Mouse (Mus musculus) heart, postnatal 0 days (tissue): ENCODE measurements around the gene Slc39a11. TPM values are rescaled to one million over a fixed set of nuclear protein-coding genes. Genes with fewer than 3 reads are reported as not detected.
A peak's percentile ranks its signal among the peaks of the same experiment; 100 is the strongest.

Experiments
- ATAC-seq: fragments of 200-750 bp; cut with Nextera tagmentation; 2 replicates; pipeline ENCODE4 v1.8.0; 2017; ENCODE audit warnings: low read depth, moderate number of reproducible peaks, moderate library complexity; ENCODE audit not compliant: insufficient read depth
- DNase-seq: peaks from one replicate; pipeline ENCODE4 v3.0.0-alpha.2; 2016; ENCODE audit warnings: low spot score
- H3K27ac ChIP-seq: fragments of 300-500 bp; sonication (generic); 2 replicates; pipeline ENCODE4 v1.5.1; 2014; ENCODE audit warnings: low read depth, mild to moderate bottlenecking
- H3K27me3 ChIP-seq: fragments of 300-500 bp; sonication (generic); 2 replicates; pipeline ENCODE4 v1.6.1; 2014; ENCODE audit warnings: low read length, mixed read lengths; ENCODE audit not compliant: control insufficient read depth, insufficient read depth
- H3K36me3 ChIP-seq: fragments of 300-500 bp; sonication (generic); replicated peaks from 2 replicates; pipeline ENCODE4 v1.6.1; 2014; ENCODE audit warnings: low read length, mixed read lengths; ENCODE audit not compliant: control insufficient read depth, insufficient read depth
- H3K4me1 ChIP-seq: fragments of 300-500 bp; sonication (generic); 2 replicates; pipeline ENCODE4 v1.6.1; 2014; ENCODE audit warnings: antibody characterized with exemption; ENCODE audit not compliant: control insufficient read depth, insufficient read depth
- H3K4me2 ChIP-seq: fragments of 300-500 bp; sonication (generic); 2 replicates; pipeline ENCODE4 v1.6.1; 2014; ENCODE audit warnings: low read depth, mild to moderate bottlenecking, low read length, moderate library complexity
- H3K4me3 ChIP-seq: fragments of 300-500 bp; sonication (generic); 2 replicates; pipeline ENCODE4 v1.5.1; 2014; ENCODE audit warnings: low read depth, low read length
- H3K9ac ChIP-seq: fragments of 300-500 bp; sonication (generic); replicated peaks from 2 replicates; pipeline ENCODE4 v1.6.1; 2014; ENCODE audit warnings: low read depth, low read length, mixed read lengths
- H3K9me3 ChIP-seq: fragments of 300-500 bp; sonication (generic); replicated peaks from 2 replicates; pipeline ENCODE4 v1.6.1; 2016; ENCODE audit warnings: low read length; ENCODE audit not compliant: control insufficient read depth
- CTCF ChIP-seq: IDR thresholded peaks from 2 replicates; pipeline ENCODE4 v1.5.1; 2016; ENCODE audit warnings: antibody characterized with exemption, control low read depth, low read depth
- EP300 ChIP-seq: IDR thresholded peaks from 2 replicates; pipeline ENCODE4 v1.6.1; 2016; ENCODE audit warnings: antibody characterized with exemption, low read depth
- WGBS: fragments of 180-500 bp; shearing (Covaris S2); extraction: QIAGEN DNeasy Blood & Tissue Kit; methylation state at CpG from one replicate; pipeline ENCODE4 v1.1.7; 2014; 5-methylcytosine and 5-hydroxymethylcytosine counted together
- polyA plus RNA-seq: library from polyadenylated mRNA; unstranded; fragments of >200 nt; fragmentation: Nextera tagmentation; extraction: Ambion mirVana; gene quantifications from 2 replicates; pipeline ENCODE4 v1.2.1, GENCODE M21; 2015
- total RNA-seq: library from RNA; depleted of rRNA; stranded (reverse); fragments of >200 nt; gene quantifications from 2 replicates; pipeline ENCODE4 v1.2.3, GENCODE M21; 2014; ENCODE audit warnings: low replicate concordance

Gene Slc39a11
- total and polyA plus RNA-seq, 2 experiments from 2014 or later, result 8.6 to 16.3 TPM

- H3K9me3 ChIP-seq, result no peaks in the 10 kb centered on the region
- TF ChIP-seq CTCF (no peak), EP300 (no peak)
- H3K4me1 ChIP-seq, result no peaks in the 10 kb centered on the region
- H3K9ac ChIP-seq, result no peak overlapping the region
- 83% methylated on average over 5 of the region's 5 CpGs for WGBS
- ATAC-seq, result no peak
- DNase-seq, result no peak
- H3K4me3 ChIP-seq, result no peak overlapping the region
- no peak overlapping the region for H3K4me2 ChIP-seq
- H3K27me3 ChIP-seq, result no peaks in the 10 kb centered on the region
- peaks cover 72% of the 10 kb centered on the region for H3K36me3 ChIP-seq
- no peak overlapping the region for H3K27ac ChIP-seq
Measured at GRCm38 (mm10) chr11:113691318-113691717, 41.4 kb upstream of the Slc39a11 start.

- H3K4me3 ChIP-seq, result no peak overlapping the region
- H3K27ac ChIP-seq, result no peak overlapping the region
- H3K36me3 ChIP-seq, result peaks cover 69% of the 10 kb centered on the region
- no peaks in the 10 kb centered on the region for H3K9me3 ChIP-seq
- WGBS, result 90% methylated on average over 12 of the region's 12 CpGs
- ATAC-seq (no peak), DNase-seq (no peak)
- H3K27me3 ChIP-seq, result no peaks in the 10 kb centered on the region
- 0 out of 2 replicates have a peak, but pooled peaks cover 2% of the 10 kb centered on the region for H3K4me1 ChIP-seq
- H3K9ac ChIP-seq, result no peak overlapping the region
- TF ChIP-seq CTCF, result no peak
- TF ChIP-seq EP300, result no peak
- no peak overlapping the region for H3K4me2 ChIP-seq
Measured at GRCm38 (mm10) chr11:113690506-113690905, 40.6 kb upstream of the Slc39a11 start.

- no peak overlapping the region for H3K4me2 ChIP-seq
- H3K9me3 ChIP-seq, result no peaks in the 10 kb centered on the region
- peaks cover 34% of the 10 kb centered on the region for H3K36me3 ChIP-seq
- no peaks in the 10 kb centered on the region for H3K27me3 ChIP-seq
- no peak for TF ChIP-seq EP300
- no peak for TF ChIP-seq CTCF
- no peak overlapping the region for H3K4me3 ChIP-seq
- DNase-seq (no peak), ATAC-seq (no peak)
- 76% methylated on average over 2 of the region's 2 CpGs for WGBS
- H3K4me1 ChIP-seq, result peaks cover 20% of the 10 kb centered on the region
- no peak overlapping the region for H3K27ac ChIP-seq
- no peak overlapping the region for H3K9ac ChIP-seq
Measured at GRCm38 (mm10) chr11:113687031-113687430, 37.2 kb upstream of the Slc39a11 start.

GRCm38 (mm10) chr11:113684707-113685426, 35.0 kb upstream of the Slc39a11 start:
- Histone ChIP-seq H3K4me1 (peaks cover 31% of the 10 kb centered on the region), H3K27me3 (no peaks in the 10 kb centered on the region), H3K4me3 (peak overlapping the region; percentile 89), H3K27ac (peak overlapping the region; percentile 73; the same call in 1 of the 2 replicates), H3K4me2 (peak overlapping the region; percentile 91), H3K36me3 (peaks cover 21% of the 10 kb centered on the region), H3K9me3 (no peaks in the 10 kb centered on the region), H3K9ac (peak overlapping the region; percentile 89)
- DNase-seq (no peak), ATAC-seq (no peak)
- WGBS, result 41% methylated on average over 25 of the region's 25 CpGs
- TF ChIP-seq CTCF (no peak), EP300 (no peak)

DNA sequence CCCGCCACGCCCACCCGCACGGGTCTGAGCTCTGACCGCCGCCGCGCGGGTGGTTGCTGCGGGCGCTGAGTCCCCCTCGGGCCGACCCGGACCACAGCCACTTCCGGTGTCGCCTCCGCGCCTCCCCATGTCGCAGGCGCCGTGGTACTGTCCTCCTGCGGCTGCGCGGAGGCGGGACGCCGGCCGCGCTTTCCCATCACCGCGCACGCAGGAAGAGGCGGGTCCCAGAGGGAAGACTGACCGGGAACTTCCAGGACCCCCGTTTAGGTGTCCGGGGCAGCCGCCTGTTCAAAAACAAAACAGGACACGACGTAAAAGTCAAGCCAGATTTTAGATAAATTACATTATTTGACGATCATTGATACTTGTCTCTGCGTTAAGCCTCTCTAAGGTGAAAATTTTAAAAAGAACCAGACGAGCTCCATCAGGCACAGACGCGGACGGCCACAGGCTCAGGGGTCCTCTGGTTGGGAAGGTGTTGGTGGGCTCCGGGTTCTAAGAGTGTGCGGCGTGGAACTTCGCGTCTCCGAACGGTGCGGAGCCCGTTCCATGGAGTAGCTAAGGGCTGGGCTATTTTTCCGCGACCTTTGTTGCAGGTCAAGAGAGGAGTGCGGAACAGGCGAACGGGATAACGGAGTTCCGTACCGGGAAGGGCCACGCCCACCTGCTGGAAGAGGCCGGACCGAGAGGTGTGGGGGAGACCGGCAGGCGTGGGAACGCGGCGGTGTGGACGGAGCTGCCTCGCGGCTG, 34.3 kb upstream of the Slc39a11 start, which contains the start of the genes Fam104a and D11Wsu47e:
TSS of gene Fam104a (minus strand) at position 199 of the 750 bp plus-strand sequence.
TSS of gene D11Wsu47e (plus strand) at position 456 of the 750 bp plus-strand sequence.
- H3K4me1 ChIP-seq, result peaks cover 31% of the 10 kb centered on the region
- peak within 1 kb of the TSS; percentile 96 for H3K27ac ChIP-seq
- H3K4me3 ChIP-seq, result peak within 1 kb of the TSS; percentile 89
- no peaks in the 10 kb centered on the region for H3K27me3 ChIP-seq
- DNase-seq (peak; percentile 94), ATAC-seq (peak; percentile 96)
- peaks cover 14% of the 10 kb centered on the region for H3K36me3 ChIP-seq
- H3K9ac ChIP-seq, result peak within 1 kb of the TSS; percentile 89
- under 1% methylated on average over 72 of the region's 73 CpGs for WGBS
- no peaks in the 10 kb centered on the region for H3K9me3 ChIP-seq
- TF ChIP-seq EP300 (peak; percentile 96), CTCF (no peak)
- peak within 1 kb of the TSS; percentile 91 for H3K4me2 ChIP-seq
